Mouse (Mus musculus) intestine, postnatal 0 days (tissue): ENCODE results near the gene Hsf4. TPM values are rescaled to one million over a fixed set of nuclear protein-coding genes. Genes with fewer than 3 reads are reported as not detected.
"Not testable (repeated sequence)": the region's sequence is repeated elsewhere in the genome, so short reads cannot be mapped to it uniquely, and the experiment has no call there.

ENCODE experiments used
- ATAC-seq: fragments of 200-750 bp; cut with Nextera tagmentation; 2 replicates; pipeline ENCODE4 v1.8.0; 2017; ENCODE audit warnings: mild to moderate bottlenecking, moderate TSS enrichment, moderate library complexity
- H3K27ac ChIP-seq: fragments of 300-500 bp; sonication (generic); 2 replicates; pipeline ENCODE4 v1.5.1; 2014; ENCODE audit warnings: mild to moderate bottlenecking, low read depth, low read length, moderate library complexity
- H3K27me3 ChIP-seq: fragments of 300-500 bp; sonication (generic); replicated peaks from 2 replicates; pipeline ENCODE4 v1.6.1; 2014; ENCODE audit warnings: low read length, mixed read lengths; ENCODE audit not compliant: control insufficient read depth, insufficient read depth
- H3K36me3 ChIP-seq: fragments of 300-500 bp; sonication (generic); 2 replicates; pipeline ENCODE4 v1.6.1; 2014; ENCODE audit warnings: mild to moderate bottlenecking, moderate library complexity; ENCODE audit not compliant: control insufficient read depth, insufficient read depth
- H3K4me1 ChIP-seq: fragments of 300-500 bp; sonication (generic); replicated peaks from 2 replicates; pipeline ENCODE4 v1.6.1; 2014; ENCODE audit warnings: antibody characterized with exemption, low read length, mixed read lengths; ENCODE audit not compliant: control insufficient read depth, insufficient read depth
- H3K4me2 ChIP-seq: fragments of 300-500 bp; sonication (generic); replicated peaks from 2 replicates; pipeline ENCODE4 v1.6.1; 2014; ENCODE audit warnings: low read depth, mild to moderate bottlenecking, moderate library complexity
- H3K4me3 ChIP-seq: fragments of 300-500 bp; sonication (generic); 2 replicates; pipeline ENCODE4 v1.5.1; 2014; ENCODE audit warnings: low read depth, low read length
- H3K9ac ChIP-seq: fragments of 300-500 bp; sonication (generic); 2 replicates; pipeline ENCODE4 v1.6.1; 2014; ENCODE audit warnings: mild to moderate bottlenecking, low read depth, low read length
- H3K9me3 ChIP-seq: fragments of 300-500 bp; sonication (generic); 2 replicates; pipeline ENCODE4 v1.6.1; 2016; ENCODE audit warnings: mixed run types; ENCODE audit not compliant: control insufficient read depth
- CTCF ChIP-seq: sonication (generic); IDR thresholded peaks from 2 replicates; pipeline ENCODE4 v1.5.1; 2016; ENCODE audit warnings: low read depth, mild to moderate bottlenecking, control low read depth, antibody characterized with exemption, moderate library complexity
- WGBS: fragments of 180-500 bp; shearing (Covaris S2); extraction: QIAGEN DNeasy Blood & Tissue Kit; methylation state at CpG from one replicate; pipeline ENCODE4 v1.1.7; 2014; 5-methylcytosine and 5-hydroxymethylcytosine counted together
- polyA plus RNA-seq: library from polyadenylated mRNA; unstranded; fragments of >200 nt; fragmentation: Nextera tagmentation; extraction: Ambion mirVana; gene quantifications from 2 replicates; pipeline ENCODE4 v1.2.1, GENCODE M21; 2015

Gene Hsf4
- polyA plus RNA-seq, 1 experiment from 2014 or later = 0.48 TPM

GRCm38 (mm10) chr8:105288231-105288630 is 18.6 kb downstream of the Hsf4 start:
- 85% methylated on average over 5 of the region's 5 CpGs for WGBS
- Histone ChIP-seq H3K36me3 (no peaks in the 10 kb centered on the region), H3K27me3 (peaks cover 12% of the 10 kb centered on the region), H3K27ac (no peak overlapping the region), H3K4me2 (no peak overlapping the region), H3K9ac (no peak overlapping the region), H3K4me3 (no peak overlapping the region), H3K4me1 (peaks cover 13% of the 10 kb centered on the region; the same call in 1 of the 2 replicates), H3K9me3 (no peaks in the 10 kb centered on the region)
- peak; percentile 19; the same call in 1 of the 2 replicates for TF ChIP-seq CTCF
- no peak for ATAC-seq

- peak; percentile 59 for TF ChIP-seq CTCF
- H3K36me3 ChIP-seq = no peaks in the 10 kb centered on the region
- H3K9ac ChIP-seq = peak overlapping the region; percentile 37; the same call in 1 of the 2 replicates
- peaks cover 13% of the 10 kb centered on the region; the same call in 1 of the 2 replicates for H3K4me1 ChIP-seq
- peak overlapping the region; percentile 64 for H3K4me3 ChIP-seq
- H3K27me3 ChIP-seq = peaks cover 12% of the 10 kb centered on the region
- H3K9me3 ChIP-seq = no peaks in the 10 kb centered on the region
- peak overlapping the region; percentile 31; the same call in 1 of the 2 replicates for H3K27ac ChIP-seq
- ATAC-seq = peak; percentile 95
- WGBS = under 1% methylated on average over 53 of the region's 53 CpGs
- peak overlapping the region; percentile 88 for H3K4me2 ChIP-seq
These were observed 19.5 kb downstream of the Hsf4 start for GRCm38 (mm10) chr8:105288958-105289732.

- Histone ChIP-seq H3K27ac (peak within 1 kb of the TSS; percentile 31; the same call in 1 of the 2 replicates), H3K27me3 (peaks cover 12% of the 10 kb centered on the region), H3K36me3 (no peaks in the 10 kb centered on the region), H3K4me1 (peaks cover 13% of the 10 kb centered on the region; the same call in 1 of the 2 replicates), H3K9me3 (no peaks in the 10 kb centered on the region), H3K4me2 (peak within 1 kb of the TSS; percentile 88), H3K4me3 (peak within 1 kb of the TSS; percentile 64), H3K9ac (peak within 1 kb of the TSS; percentile 37; the same call in 1 of the 2 replicates)
- WGBS = 3% methylated on average over 37 of the region's 43 CpGs
- TF ChIP-seq CTCF = peak; percentile 82
- ATAC-seq = peak; percentile 5
These were observed 20.3 kb downstream of the Hsf4 start, which contains the start of gene 4931428F04Rik for GRCm38 (mm10) chr8:105289805-105290460. Gene 4931428F04Rik (minus strand): TSS chr8:105289864.

GRCm38 (mm10) chr8:105290554-105291314 is 21.1 kb downstream of the Hsf4 start:
- Histone ChIP-seq H3K4me2 (peak overlapping the region; percentile 88), H3K9ac (no peak overlapping the region), H3K27ac (no peak overlapping the region), H3K4me1 (peaks cover 13% of the 10 kb centered on the region; the same call in 1 of the 2 replicates), H3K9me3 (no peaks in the 10 kb centered on the region), H3K4me3 (peak overlapping the region; percentile 64), H3K27me3 (peaks cover 12% of the 10 kb centered on the region), H3K36me3 (no peaks in the 10 kb centered on the region)
- peak; percentile 97 for TF ChIP-seq CTCF
- 11% methylated on average over 31 of the region's 31 CpGs for WGBS
- no peak for ATAC-seq

- H3K9ac ChIP-seq = not testable (repeated sequence)
These were observed 21.8 kb downstream of the Hsf4 start for GRCm38 (mm10) chr8:105291364-105291763.

More at GRCm38 (mm10) chr8:105291364-105291763, 21.8 kb downstream of the Hsf4 start:
- H3K4me2 ChIP-seq, H3K9me3 ChIP-seq, H3K36me3 ChIP-seq, H3K27ac ChIP-seq, ATAC-seq, H3K4me3 ChIP-seq: not testable (repeated sequence)
- 77% methylated on average over 8 of the region's 8 CpGs for WGBS
- Histone ChIP-seq H3K4me1 (peaks cover 13% of the 10 kb centered on the region; the same call in 1 of the 2 replicates), H3K27me3 (peaks cover 12% of the 10 kb centered on the region)
